Mouse (Mus musculus) embryonic fibroblast, embryonic 13.5 days (primary cell): ENCODE results near the gene Ifitm2.

Experiments used
- CTCF ChIP-seq: IDR thresholded peaks from 2 replicates; pipeline ENCODE4 v1.5.1; 2011; ENCODE audit warnings: mild to moderate bottlenecking, control low read depth, low read length, moderate library complexity, borderline replicate concordance; ENCODE audit not compliant: insufficient read depth
- POLR2A ChIP-seq: IDR thresholded peaks from 2 replicates; pipeline ENCODE4 v1.6.1; 2011; ENCODE audit warnings: low read depth, mild to moderate bottlenecking, control low read depth, low read length, moderate library complexity

DNA sequence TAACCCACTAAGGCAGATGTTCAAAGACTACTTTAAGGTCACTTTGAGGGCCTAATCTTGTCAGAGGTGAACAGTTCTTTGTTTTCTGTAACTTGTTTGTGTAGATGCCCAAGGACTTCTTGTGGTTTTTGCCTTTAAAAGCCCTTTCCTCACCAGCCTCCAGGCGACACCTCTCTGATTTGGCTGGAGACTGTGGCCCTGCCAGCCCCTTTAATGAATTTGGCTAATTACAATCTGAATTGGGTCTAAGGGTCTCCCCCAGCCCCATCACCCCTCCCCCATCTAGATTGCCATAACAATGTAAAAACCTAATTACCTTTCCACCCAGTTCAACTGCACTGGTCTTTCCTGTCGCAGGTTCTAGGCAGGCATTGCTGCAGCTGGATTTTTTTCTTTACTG is 6.9 kb upstream of the Ifitm2 start:
- TF ChIP-seq CTCF (no peak), POLR2A (no peak)
